Mouse (Mus musculus) midbrain, embryonic 13.5 days (tissue): ENCODE data around the gene Cpm. TPM values are rescaled to one million over a fixed set of nuclear protein-coding genes. Genes with fewer than 3 reads are reported as not detected.

Source experiments
- ATAC-seq: fragments of 200-750 bp; cut with Nextera tagmentation; 2 replicates; pipeline ENCODE4 v1.8.0; 2017; ENCODE audit warnings: mild to moderate bottlenecking, moderate TSS enrichment, moderate library complexity
- H3K27ac ChIP-seq: fragments of 300-500 bp; sonication (generic); 2 replicates; pipeline ENCODE4 v1.5.1; 2015; ENCODE audit warnings: inconsistent platforms, mild to moderate bottlenecking, moderate library complexity
- H3K27me3 ChIP-seq: fragments of 300-500 bp; sonication (generic); 2 replicates; pipeline ENCODE4 v1.6.1; 2015; ENCODE audit warnings: mild to moderate bottlenecking, inconsistent platforms
- H3K36me3 ChIP-seq: fragments of 300-500 bp; sonication (generic); 2 replicates; pipeline ENCODE4 v1.6.1; 2015; ENCODE audit warnings: mild to moderate bottlenecking, inconsistent platforms
- H3K4me1 ChIP-seq: fragments of 300-500 bp; sonication (generic); replicated peaks from 2 replicates; pipeline ENCODE4 v1.6.1; 2015; ENCODE audit warnings: inconsistent platforms
- H3K4me2 ChIP-seq: fragments of 300-500 bp; sonication (generic); replicated peaks from 2 replicates; pipeline ENCODE4 v1.6.1; 2015; ENCODE audit warnings: moderate library complexity, mild to moderate bottlenecking, inconsistent platforms
- H3K4me3 ChIP-seq: fragments of 300-500 bp; sonication (generic); replicated peaks from 2 replicates; pipeline ENCODE4 v1.5.1; 2015; ENCODE audit warnings: mild to moderate bottlenecking, inconsistent platforms
- H3K9ac ChIP-seq: fragments of 300-500 bp; sonication (generic); replicated peaks from 2 replicates; pipeline ENCODE4 v1.6.1; 2015; ENCODE audit warnings: mild to moderate bottlenecking, inconsistent platforms
- H3K9me3 ChIP-seq: fragments of 300-500 bp; sonication (generic); 2 replicates; pipeline ENCODE4 v1.6.1; 2016; ENCODE audit warnings: mild to moderate bottlenecking, inconsistent platforms
- WGBS: fragments of 180-500 bp; shearing (Covaris S2); methylation state at CpG from one replicate; pipeline ENCODE4 v1.1.7; 2015; 5-methylcytosine and 5-hydroxymethylcytosine counted together
- polyA plus RNA-seq: library from polyadenylated mRNA; unstranded; fragments of >200 nt; fragmentation: Nextera tagmentation; extraction: Ambion mirVana; gene quantifications from 2 replicates; pipeline ENCODE4 v1.2.1, GENCODE M21; 2015

Cpm gene
- polyA plus RNA-seq, 1 experiment from 2014 or later = 5.7 TPM

- no peak overlapping the region for H3K4me3 ChIP-seq
- no peak for ATAC-seq
- peaks cover 6% of the 10 kb centered on the region; the same call in 1 of the 2 replicates for H3K27me3 ChIP-seq
- no peaks in the 10 kb centered on the region for H3K36me3 ChIP-seq
- no peaks in the 10 kb centered on the region for H3K4me1 ChIP-seq
- H3K9me3 ChIP-seq = no peaks in the 10 kb centered on the region
- H3K4me2 ChIP-seq = no peak overlapping the region
- no peak overlapping the region for H3K27ac ChIP-seq
- no peak overlapping the region for H3K9ac ChIP-seq
- 93% methylated on average over 9 of the region's 9 CpGs for WGBS
These were observed 37.8 kb downstream of the Cpm start for GRCm38 (mm10) chr10:117666947-117667630.

- Histone ChIP-seq H3K9ac (no peak overlapping the region), H3K27me3 (peaks cover 6% of the 10 kb centered on the region; the same call in 1 of the 2 replicates), H3K4me3 (no peak overlapping the region), H3K9me3 (no peaks in the 10 kb centered on the region), H3K4me2 (no peak overlapping the region), H3K4me1 (no peaks in the 10 kb centered on the region), H3K27ac (no peak overlapping the region), H3K36me3 (no peaks in the 10 kb centered on the region)
- 0 out of 2 replicates have a peak, but pooled peaks have one; percentile 27 for ATAC-seq
- 96% methylated on average over 28 of the region's 28 CpGs for WGBS
These were observed 38.6 kb downstream of the Cpm start for GRCm38 (mm10) chr10:117667663-117668507.

GRCm38 (mm10) chr10:117668546-117669300, 39.4 kb downstream of the Cpm start:
- Histone ChIP-seq H3K4me1 (no peaks in the 10 kb centered on the region), H3K27me3 (peaks cover 6% of the 10 kb centered on the region; the same call in 1 of the 2 replicates), H3K36me3 (no peaks in the 10 kb centered on the region), H3K4me3 (no peak overlapping the region), H3K4me2 (no peak overlapping the region), H3K27ac (no peak overlapping the region), H3K9me3 (no peaks in the 10 kb centered on the region), H3K9ac (no peak overlapping the region)
- WGBS = 88% methylated on average over 10 of the region's 10 CpGs
- no peak for ATAC-seq

- ATAC-seq = no peak
- WGBS = 69% methylated on average over 10 of the region's 10 CpGs
- Histone ChIP-seq H3K27ac (no peak overlapping the region), H3K36me3 (no peaks in the 10 kb centered on the region), H3K9ac (no peak overlapping the region), H3K9me3 (no peaks in the 10 kb centered on the region), H3K4me3 (no peak overlapping the region), H3K27me3 (peaks cover 10% of the 10 kb centered on the region), H3K4me2 (no peak overlapping the region), H3K4me1 (no peaks in the 10 kb centered on the region)
These were observed 40.3 kb downstream of the Cpm start for GRCm38 (mm10) chr10:117669449-117670090.

GRCm38 (mm10) chr10:117670092-117670491, 40.8 kb downstream of the Cpm start:
- no peak for ATAC-seq
- WGBS = 76% methylated on average over 3 of the region's 3 CpGs
- no peaks in the 10 kb centered on the region for H3K36me3 ChIP-seq
- H3K4me1 ChIP-seq = no peaks in the 10 kb centered on the region
- no peaks in the 10 kb centered on the region for H3K9me3 ChIP-seq
- H3K27ac ChIP-seq = no peak overlapping the region
- no peak overlapping the region for H3K4me2 ChIP-seq
- no peak overlapping the region for H3K9ac ChIP-seq
- H3K27me3 ChIP-seq = peaks cover 10% of the 10 kb centered on the region
- H3K4me3 ChIP-seq = no peak overlapping the region

- Histone ChIP-seq H3K4me3 (no peak overlapping the region), H3K9ac (no peak overlapping the region), H3K27me3 (peaks cover 10% of the 10 kb centered on the region), H3K36me3 (no peaks in the 10 kb centered on the region), H3K4me1 (no peaks in the 10 kb centered on the region), H3K4me2 (no peak overlapping the region), H3K9me3 (no peaks in the 10 kb centered on the region), H3K27ac (no peak overlapping the region)
- WGBS = 78% methylated on average over 5 of the region's 5 CpGs
- no peak for ATAC-seq
These were observed 41.5 kb downstream of the Cpm start for GRCm38 (mm10) chr10:117670791-117671190.

GRCm38 (mm10) chr10:117671266-117671665, 42.0 kb downstream of the Cpm start:
- H3K4me1 ChIP-seq = no peaks in the 10 kb centered on the region
- H3K27ac ChIP-seq = no peak overlapping the region
- 88% methylated on average over 9 of the region's 9 CpGs for WGBS
- no peak overlapping the region for H3K9ac ChIP-seq
- no peak overlapping the region for H3K4me3 ChIP-seq
- H3K4me2 ChIP-seq = no peak overlapping the region
- peaks cover 10% of the 10 kb centered on the region for H3K27me3 ChIP-seq
- H3K36me3 ChIP-seq = no peaks in the 10 kb centered on the region
- H3K9me3 ChIP-seq = no peaks in the 10 kb centered on the region
- no peak for ATAC-seq

GRCm38 (mm10) chr10:117671930-117672666, 42.8 kb downstream of the Cpm start:
- Histone ChIP-seq H3K27ac (no peak overlapping the region), H3K4me1 (no peaks in the 10 kb centered on the region), H3K36me3 (no peaks in the 10 kb centered on the region), H3K4me3 (no peak overlapping the region), H3K9ac (no peak overlapping the region), H3K27me3 (peaks cover 10% of the 10 kb centered on the region), H3K9me3 (no peaks in the 10 kb centered on the region), H3K4me2 (no peak overlapping the region)
- ATAC-seq = no peak
- WGBS = 88% methylated on average over 13 of the region's 13 CpGs

- no peak for ATAC-seq
- H3K4me3 ChIP-seq = no peak overlapping the region
- no peaks in the 10 kb centered on the region for H3K4me1 ChIP-seq
- 64% methylated on average over 7 of the region's 7 CpGs for WGBS
- no peaks in the 10 kb centered on the region for H3K9me3 ChIP-seq
- H3K9ac ChIP-seq = no peak overlapping the region
- H3K27me3 ChIP-seq = peaks cover 13% of the 10 kb centered on the region
- no peaks in the 10 kb centered on the region for H3K36me3 ChIP-seq
- H3K27ac ChIP-seq = no peak overlapping the region
- H3K4me2 ChIP-seq = no peak overlapping the region
These were observed 43.4 kb downstream of the Cpm start for GRCm38 (mm10) chr10:117672693-117673092.

- WGBS = 100% methylated on average over 1 of the region's 1 CpGs
- no peaks in the 10 kb centered on the region for H3K4me1 ChIP-seq
- H3K27ac ChIP-seq = no peak overlapping the region
These were observed 44.6 kb downstream of the Cpm start for GRCm38 (mm10) chr10:117673913-117674312.

GRCm38 (mm10) chr10:117674359-117675019, 45.2 kb downstream of the Cpm start:
- Histone ChIP-seq H3K36me3 (no peaks in the 10 kb centered on the region), H3K4me3 (no peak overlapping the region), H3K4me1 (no peaks in the 10 kb centered on the region), H3K4me2 (no peak overlapping the region), H3K27me3 (peaks cover 9% of the 10 kb centered on the region), H3K27ac (no peak overlapping the region), H3K9ac (no peak overlapping the region), H3K9me3 (no peaks in the 10 kb centered on the region)
- WGBS = 80% methylated on average over 3 of the region's 3 CpGs
- ATAC-seq = no peak

More at GRCm38 (mm10) chr10:117673913-117674312, 44.6 kb downstream of the Cpm start:
- Histone ChIP-seq H3K9ac (no peak overlapping the region), H3K36me3 (no peaks in the 10 kb centered on the region), H3K4me3 (no peak overlapping the region), H3K4me2 (no peak overlapping the region), H3K9me3 (no peaks in the 10 kb centered on the region), H3K27me3 (peaks cover 13% of the 10 kb centered on the region)
- no peak for ATAC-seq
